Mouse (Mus musculus) ES-Bruce4 (cell line): Measurements from ENCODE around the gene Cd164. TPM values are rescaled to one million over a fixed set of nuclear protein-coding genes. Genes with fewer than 3 reads are reported as not detected.

Source experiments
- H3K27ac ChIP-seq: 2 replicates; pipeline ENCODE4 v1.5.1; 2012; ENCODE audit warnings: low read length, inconsistent platforms; ENCODE audit not compliant: insufficient read depth
- H3K27me3 ChIP-seq: 2 replicates; pipeline ENCODE4 v1.6.1; 2012; ENCODE audit warnings: mild to moderate bottlenecking, low read length, inconsistent platforms; ENCODE audit not compliant: control insufficient read depth, poor library complexity, insufficient read depth, severe bottlenecking
- H3K36me3 ChIP-seq: 2 replicates; pipeline ENCODE4 v1.6.1; 2012; ENCODE audit warnings: inconsistent platforms, mild to moderate bottlenecking, low read length, moderate library complexity; ENCODE audit not compliant: control insufficient read depth, poor library complexity, insufficient read depth, severe bottlenecking
- H3K4me1 ChIP-seq: one replicate; pipeline ENCODE4 v1.8.1; 2011; ENCODE audit warnings: low read length; ENCODE audit not compliant: control insufficient read depth, insufficient read depth
- H3K4me3 ChIP-seq: 2 replicates; pipeline ENCODE4 v1.5.1; 2011; ENCODE audit warnings: low read depth, mild to moderate bottlenecking, low read length
- H3K9ac ChIP-seq: 2 replicates; pipeline ENCODE4 v1.6.1; 2012; ENCODE audit warnings: low read depth, mild to moderate bottlenecking, inconsistent platforms; ENCODE audit not compliant: poor library complexity, severe bottlenecking
- H3K9me3 ChIP-seq: replicated peaks from 2 replicates; pipeline ENCODE4 v1.6.1; 2012; ENCODE audit warnings: mild to moderate bottlenecking, low read length, inconsistent platforms; ENCODE audit not compliant: control insufficient read depth, poor library complexity, insufficient read depth, severe bottlenecking
- CTCF ChIP-seq: IDR thresholded peaks from one replicate; pipeline ENCODE4 v1.8.1; 2011; ENCODE audit warnings: low read depth, low read length
- EP300 ChIP-seq: IDR thresholded peaks from 2 replicates; pipeline ENCODE4 v1.6.1; 2011; ENCODE audit warnings: low read depth, low read length; ENCODE audit not compliant: insufficient read depth
- POLR2A ChIP-seq: IDR thresholded peaks from one replicate; pipeline ENCODE4 v1.8.1; 2011; ENCODE audit warnings: low read length; ENCODE audit not compliant: insufficient read depth
- polyA plus RNA-seq: library from polyadenylated mRNA; stranded (reverse); fragments of >200 nt; gene quantifications from 2 replicates; pipeline ENCODE4 v1.2.4, GENCODE M21; 2011; ENCODE audit warnings: low read depth; ENCODE audit not compliant: missing spikeins, insufficient read depth, insufficient read length

Gene Cd164
- polyA plus RNA-seq, 1 experiment, result 315 TPM

- TF ChIP-seq EP300 (no peak), POLR2A (no peak), CTCF (no peak)
- Histone ChIP-seq H3K9me3 (no peaks in the 10 kb centered on the region), H3K36me3 (no peaks in the 10 kb centered on the region), H3K27me3 (no peaks in the 10 kb centered on the region), H3K27ac (no peak overlapping the region), H3K9ac (no peak overlapping the region), H3K4me1 (peaks cover 2% of the 10 kb centered on the region), H3K4me3 (no peak overlapping the region)
Observed at GRCm38 (mm10) chr10:41561701-41562395, 42.6 kb downstream of the Cd164 start.

DNA sequence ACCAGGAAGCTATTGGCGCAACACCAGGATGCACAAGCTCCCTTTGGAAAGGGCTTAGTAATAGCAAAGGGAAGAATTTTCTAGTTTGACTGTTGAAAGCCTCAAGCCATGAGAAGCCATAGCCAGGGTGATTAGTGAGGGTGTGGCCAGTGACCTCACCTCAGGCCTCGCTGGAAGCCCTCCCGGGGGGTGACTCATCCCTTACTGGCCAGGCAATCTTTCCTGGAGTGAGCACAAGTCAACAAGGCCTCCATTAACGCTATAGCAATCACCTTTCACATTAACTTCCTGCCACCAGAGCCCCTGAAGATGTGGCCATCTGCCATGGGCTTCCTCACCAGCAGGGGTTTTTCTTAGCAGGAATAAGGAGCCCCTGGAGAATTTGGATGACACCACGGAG is 45.9 kb downstream of the Cd164 start:
- H3K36me3 ChIP-seq, result no peaks in the 10 kb centered on the region
- H3K27ac ChIP-seq, result no peak overlapping the region
- no peaks in the 10 kb centered on the region for H3K27me3 ChIP-seq
- no peak overlapping the region for H3K4me3 ChIP-seq
- H3K4me1 ChIP-seq, result peaks cover 2% of the 10 kb centered on the region
- H3K9ac ChIP-seq, result peak overlapping the region; percentile 18; the same call in 1 of the 2 replicates
- H3K9me3 ChIP-seq, result no peaks in the 10 kb centered on the region
- TF ChIP-seq EP300, result peak; percentile 69; the same call in 1 of the 2 replicates
- TF ChIP-seq CTCF, result no peak

DNA sequence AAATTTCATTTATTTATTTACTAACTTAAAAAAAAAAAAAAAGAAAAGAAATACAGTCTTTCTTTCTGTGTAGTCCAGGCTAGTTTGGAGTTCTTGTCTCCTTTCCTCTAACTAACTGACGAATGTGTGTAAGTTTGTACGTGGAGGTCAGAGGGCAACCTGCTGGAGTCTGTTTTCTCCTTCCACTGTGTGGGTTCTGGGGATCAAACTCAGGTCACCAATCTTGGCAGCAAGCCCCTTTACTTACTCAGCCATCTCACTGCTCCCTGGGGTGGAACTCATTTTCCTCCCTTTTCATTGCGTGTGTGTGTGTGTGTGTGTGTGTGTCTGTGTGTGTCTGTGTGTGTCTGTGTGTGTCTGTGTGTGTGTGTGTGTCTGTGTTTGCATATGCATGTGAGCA is 49.1 kb downstream of the Cd164 start:
- no peak for TF ChIP-seq POLR2A
- TF ChIP-seq CTCF, result no peak
- no peak for TF ChIP-seq EP300

GRCm38 (mm10) chr10:41571065-41571464 is 51.9 kb downstream of the Cd164 start:
- TF ChIP-seq POLR2A, result no peak
- TF ChIP-seq EP300, result no peak
- TF ChIP-seq CTCF, result no peak

More for the DNA sequence above, 49.1 kb downstream of the Cd164 start:
- Histone ChIP-seq H3K9me3 (no peaks in the 10 kb centered on the region), H3K36me3 (no peaks in the 10 kb centered on the region), H3K27ac (no peak overlapping the region), H3K27me3 (no peaks in the 10 kb centered on the region), H3K9ac (no peak overlapping the region), H3K4me3 (no peak overlapping the region), H3K4me1 (peaks cover 2% of the 10 kb centered on the region)

GRCm38 (mm10) chr10:41572274-41572673 is 53.1 kb downstream of the Cd164 start:
- H3K27me3 ChIP-seq, result no peaks in the 10 kb centered on the region
- TF ChIP-seq EP300 (no peak), POLR2A (no peak), CTCF (no peak)
- no peaks in the 10 kb centered on the region for H3K4me1 ChIP-seq
- no peaks in the 10 kb centered on the region for H3K36me3 ChIP-seq
- H3K27ac ChIP-seq, result no peak overlapping the region
- H3K4me3 ChIP-seq, result no peak overlapping the region
- no peaks in the 10 kb centered on the region for H3K9me3 ChIP-seq
- no peak overlapping the region for H3K9ac ChIP-seq

More at GRCm38 (mm10) chr10:41571065-41571464, 51.9 kb downstream of the Cd164 start:
- Histone ChIP-seq H3K27me3 (no peaks in the 10 kb centered on the region), H3K9ac (no peak overlapping the region), H3K36me3 (no peaks in the 10 kb centered on the region), H3K4me1 (no peaks in the 10 kb centered on the region), H3K4me3 (no peak overlapping the region), H3K9me3 (no peaks in the 10 kb centered on the region), H3K27ac (no peak overlapping the region)

DNA sequence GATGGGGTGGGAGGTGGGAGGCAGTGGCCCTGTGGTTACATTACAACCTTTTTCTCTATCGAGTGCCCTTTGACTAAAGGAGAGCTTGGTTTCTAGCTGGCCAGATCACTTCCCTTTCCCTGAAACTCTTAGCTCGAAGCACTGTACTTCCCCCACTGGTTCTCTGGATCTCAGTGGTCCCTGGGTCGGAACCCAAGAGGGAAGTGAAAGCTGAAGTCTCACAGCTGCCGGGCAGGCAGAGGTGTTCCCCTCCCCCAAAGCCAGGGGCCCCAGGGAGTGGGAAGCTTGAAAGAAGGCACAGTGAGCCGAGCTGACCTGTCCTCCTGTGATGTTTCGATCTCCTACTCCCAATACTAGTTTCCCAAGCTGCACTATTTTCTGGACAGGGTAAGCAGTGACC is 54.0 kb downstream of the Cd164 start:
- H3K9ac ChIP-seq, result no peak overlapping the region
- H3K27me3 ChIP-seq, result no peaks in the 10 kb centered on the region
- no peaks in the 10 kb centered on the region for H3K9me3 ChIP-seq
- no peaks in the 10 kb centered on the region for H3K36me3 ChIP-seq
- no peak for TF ChIP-seq EP300
- no peak for TF ChIP-seq POLR2A
- no peak for TF ChIP-seq CTCF
- no peaks in the 10 kb centered on the region for H3K4me1 ChIP-seq
- no peak overlapping the region for H3K27ac ChIP-seq
- H3K4me3 ChIP-seq, result no peak overlapping the region
